Mouse (Mus musculus) bone marrow macrophage, adult 2 months (primary cell): ENCODE data around the gene Camk1d.

Experiments used
- CTCF ChIP-seq: IDR thresholded peaks from 2 replicates; pipeline ENCODE4 v1.5.1; 2012; ENCODE audit warnings: low read depth, mild to moderate bottlenecking, low read length, moderate library complexity
- POLR2A ChIP-seq: IDR thresholded peaks from 2 replicates; pipeline ENCODE4 v1.6.1; 2012; ENCODE audit warnings: mild to moderate bottlenecking, low read depth, low read length, borderline replicate concordance

DNA sequence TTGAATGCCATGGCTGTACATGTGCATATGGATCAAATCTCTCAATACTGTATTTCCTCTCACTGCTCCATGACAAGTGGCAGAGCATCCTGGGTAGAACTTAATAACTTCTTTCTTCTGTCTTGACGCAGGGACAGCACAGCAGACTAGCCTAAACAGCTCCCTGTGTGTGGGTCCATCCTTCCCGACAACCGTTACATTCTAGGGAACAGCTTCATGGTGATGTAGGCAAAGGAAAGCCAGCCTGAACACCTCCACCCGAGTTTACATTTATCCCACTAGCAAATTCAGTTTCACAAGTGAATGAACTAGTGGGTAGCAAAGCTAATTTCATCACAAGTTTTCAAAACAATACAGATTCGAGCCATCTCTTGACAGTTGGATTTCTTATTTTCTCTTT lies 269.0 kb downstream of the Camk1d start:
- TF ChIP-seq POLR2A (no peak), CTCF (no peak)
